Mouse (Mus musculus) brain, embryonic 14.5 days (tissue): ENCODE measurements around the gene Ncaph2.

Source experiments
- CTCF ChIP-seq: fragments of 200-500 bp; IDR thresholded peaks from 2 replicates; pipeline ENCODE4 v1.5.1; 2012; ENCODE audit warnings: inconsistent platforms, mild to moderate bottlenecking, moderate library complexity, borderline replicate concordance; ENCODE audit not compliant: insufficient read depth, insufficient read length; ENCODE audit errors: extremely low read depth
- POLR2A ChIP-seq: fragments of 200-500 bp; IDR thresholded peaks from 2 replicates; pipeline ENCODE4 v1.6.1; 2012; ENCODE audit warnings: mild to moderate bottlenecking, inconsistent platforms, borderline replicate concordance; ENCODE audit not compliant: poor library complexity, insufficient read depth, insufficient read length, severe bottlenecking; ENCODE audit errors: extremely low read depth

GRCm38 (mm10) chr15:89326441-89326840 is 29.1 kb upstream of the Ncaph2 start:
- TF ChIP-seq POLR2A (no peak), CTCF (no peak)
